Mouse (Mus musculus) embryonic facial prominence, embryonic 10.5 days (tissue): Measurements from ENCODE around the gene Defa22. TPM values are rescaled to one million over a fixed set of nuclear protein-coding genes. Genes with fewer than 3 reads are reported as not detected.
"Not testable (repeated sequence)": the region's sequence is repeated elsewhere in the genome, so short reads cannot be mapped to it uniquely, and the experiment has no call there.

Experiments
- DNase-seq: peaks from one replicate; pipeline ENCODE4 v3.0.0-alpha.2; 2017; ENCODE audit warnings: low spot score
- H3K27ac ChIP-seq: fragments of 300-500 bp; sonication (generic); replicated peaks from 2 replicates; pipeline ENCODE4 v1.5.1; 2016; ENCODE audit warnings: mild to moderate bottlenecking
- H3K27me3 ChIP-seq: fragments of 300-500 bp; sonication (generic); replicated peaks from 2 replicates; pipeline ENCODE4 v1.6.1; 2016; ENCODE audit warnings: low read depth, mild to moderate bottlenecking; ENCODE audit not compliant: poor library complexity, severe bottlenecking
- H3K36me3 ChIP-seq: fragments of 300-500 bp; sonication (generic); replicated peaks from 2 replicates; pipeline ENCODE4 v1.6.1; 2016; ENCODE audit warnings: mild to moderate bottlenecking, moderate library complexity
- H3K4me1 ChIP-seq: fragments of 300-500 bp; sonication (generic); 2 replicates; pipeline ENCODE4 v1.6.1; 2016
- H3K4me3 ChIP-seq: fragments of 300-500 bp; sonication (generic); 2 replicates; pipeline ENCODE4 v1.5.1; 2016; ENCODE audit warnings: mild to moderate bottlenecking, moderate library complexity
- H3K9me3 ChIP-seq: fragments of 300-500 bp; sonication (generic); 2 replicates; pipeline ENCODE4 v1.6.1; 2016; ENCODE audit warnings: mild to moderate bottlenecking
- WGBS: fragments of 180-500 bp; shearing (Covaris S2); methylation state at CpG from one replicate; pipeline ENCODE4 v1.1.7; 2016; 5-methylcytosine and 5-hydroxymethylcytosine counted together
- polyA plus RNA-seq: library from polyadenylated mRNA; unstranded; fragments of >200 nt; fragmentation: Nextera tagmentation; extraction: Ambion mirVana; gene quantifications from 2 replicates; pipeline ENCODE4 v1.2.1, GENCODE M21; 2016

The Defa22 gene
- polyA plus RNA-seq, result not detected in 2 replicates

GRCm38 (mm10) chr8:21161977-21162376 lies at the start of gene Defa22:
TSS of gene Defa22 (plus strand) at chr8:21162277.
- not testable (repeated sequence) for H3K4me1 ChIP-seq, DNase-seq, H3K4me3 ChIP-seq, H3K9me3 ChIP-seq, H3K27me3 ChIP-seq, H3K27ac ChIP-seq, H3K36me3 ChIP-seq
- no CpG with 5 or more reads among the region's 1 CpGs for WGBS

- not testable (repeated sequence) for H3K27ac ChIP-seq, H3K27me3 ChIP-seq, H3K4me1 ChIP-seq, H3K4me3 ChIP-seq, DNase-seq, H3K36me3 ChIP-seq
- peaks cover 24% of the 10 kb centered on the region for H3K9me3 ChIP-seq
- whole genome bisulfite sequencing, result 63% methylated on average over 3 of the region's 3 CpGs
Measured at GRCm38 (mm10) chr8:21134342-21134741, 27.7 kb upstream of the Defa22 start, which contains the start of gene Defa30. TSS of gene Defa30 (plus strand) at chr8:21134642.

GRCm38 (mm10) chr8:21191314-21191713 lies 29.2 kb downstream of the Defa22 start, which contains the start of gene Defa31:
TSS of gene Defa31 (plus strand) at chr8:21191614.
- H3K4me1 ChIP-seq, H3K9me3 ChIP-seq, DNase-seq, H3K27ac ChIP-seq, H3K27me3 ChIP-seq, H3K4me3 ChIP-seq, H3K36me3 ChIP-seq: not testable (repeated sequence)
- WGBS, result no CpG with 5 or more reads among the region's 1 CpGs

GRCm38 (mm10) chr8:21201261-21201660 lies 39.2 kb downstream of the Defa22 start, which contains the start of gene Gm15293:
TSS of gene Gm15293 (plus strand) at chr8:21201561.
- not testable (repeated sequence) for H3K9me3 ChIP-seq, H3K4me3 ChIP-seq, H3K27me3 ChIP-seq, H3K27ac ChIP-seq, DNase-seq, H3K4me1 ChIP-seq, H3K36me3 ChIP-seq
- WGBS, result no CpG with 5 or more reads among the region's 1 CpGs

Other genes starting within 250 kb of the Defa22 start
- not detected in 2 replicates for gene Gm6040, start 240.2 kb upstream of the Defa22 start, polyA plus RNA-seq
- not detected in 2 replicates for gene AY761185, start 217.6 kb upstream of the Defa22 start, polyA plus RNA-seq
- not detected in 2 replicates for gene Defa21, start 136.7 kb upstream of the Defa22 start, polyA plus RNA-seq
- not detected in 2 replicates for gene Defa23, start 107.2 kb upstream of the Defa22 start, polyA plus RNA-seq
- gene Defa35, start 97.2 kb upstream of the Defa22 start, polyA plus RNA-seq, result not detected in 2 replicates
- not detected in 2 replicates for gene Defa25, start 77.8 kb upstream of the Defa22 start, polyA plus RNA-seq
- gene Gm14851, start 66.2 kb upstream of the Defa22 start, polyA plus RNA-seq, result not detected in 2 replicates
- gene Defa30, start 27.6 kb upstream of the Defa22 start, polyA plus RNA-seq, result not detected in 2 replicates
- gene Defa31, start 29.3 kb downstream of the Defa22 start, polyA plus RNA-seq, result not detected in 2 replicates
- gene Gm15293, start 39.3 kb downstream of the Defa22 start, polyA plus RNA-seq, result not detected in 2 replicates
- gene Gm15292, start 87.5 kb downstream of the Defa22 start, polyA plus RNA-seq, result not detected in 2 replicates
- not detected in 2 replicates for gene Defa27, start 153.3 kb downstream of the Defa22 start, polyA plus RNA-seq
- not detected in 2 replicates for gene Defa29, start 164.7 kb downstream of the Defa22 start, polyA plus RNA-seq
- not detected in 2 replicates for gene Defa2, start 216.2 kb downstream of the Defa22 start, polyA plus RNA-seq
- not detected in 2 replicates for gene Defa33, start 229.5 kb downstream of the Defa22 start, polyA plus RNA-seq